8 mouse cellular contexts compared by ENCODE assay signal in genomic region chr9:65598765-65599249, GRCm38 (mm10). TPM values are rescaled to one million over a fixed set of nuclear protein-coding genes. Genes with fewer than 3 reads are reported as not detected.
A peak's percentile ranks its signal among the peaks of the same experiment; 100 is the strongest.
DNase-seq lines count a peak whose midpoint lies in the region; ATAC-seq and TF ChIP-seq lines count a peak whose summit lies in the region.

No protein-coding gene starts in this region.

- H3K9ac ChIP-seq in ES-E14 (ENCODE audit: insufficient read depth, low read depth, low read length, poor library complexity, severe bottlenecking), result no peak overlapping the region
- no peak overlapping the region for H3K9ac ChIP-seq in limb, embryonic 14.5 days (ENCODE audit: low read depth, low read length, severe bottlenecking)
- no peak overlapping the region for H3K9ac ChIP-seq in neural tube, embryonic 11.5 days (ENCODE audit: low read length)
- H3K9ac ChIP-seq in forebrain, embryonic 11.5 days (ENCODE audit: low read length), result no peak overlapping the region

- in situ Hi-C loops in ES-E14 (cut with MboI; ENCODE audit: low sequenced_read_pairs in 2 of 2, unreplicated experiment in 2 of 2), result no loop called here

- no peak overlapping the region for H3K4me2 ChIP-seq in limb, embryonic 14.5 days (replicated peaks; ENCODE audit: low read depth, low read length, severe bottlenecking)
- no peak overlapping the region for H3K4me2 ChIP-seq in neural tube, embryonic 11.5 days (ENCODE audit: low read depth)
- H3K4me2 ChIP-seq in forebrain, embryonic 11.5 days (ENCODE audit: low read depth, low read length, severe bottlenecking), result no peak overlapping the region

- H3K4me1 ChIP-seq in ES-E14 (ENCODE audit: control insufficient read depth in 2 of 2, insufficient read depth in 2 of 2, low read length in 2 of 2, poor library complexity in 1 of 2), result peaks cover 3% of the 10 kb centered on the region in 2 experiments; a peak in 2 of 4 replicates
- no peaks in the 10 kb centered on the region for H3K4me1 ChIP-seq in limb, embryonic 14.5 days (ENCODE audit: control insufficient read depth, insufficient read depth, low read length)
- H3K4me1 ChIP-seq in neural tube, embryonic 11.5 days (ENCODE audit: control insufficient read depth, insufficient read depth, low read length), result no peaks in the 10 kb centered on the region
- H3K4me1 ChIP-seq in forebrain, embryonic 11.5 days (replicated peaks; ENCODE audit: control insufficient read depth, insufficient read depth, low read length), result no peaks in the 10 kb centered on the region

- H3K9me3 ChIP-seq in ES-E14 (ENCODE audit: control insufficient read depth, insufficient read depth, low read depth, low read length), result no peaks in the 10 kb centered on the region
- H3K9me3 ChIP-seq in limb, embryonic 14.5 days (ENCODE audit: control insufficient read depth, low read length), result no peaks in the 10 kb centered on the region
- H3K9me3 ChIP-seq in neural tube, embryonic 11.5 days (ENCODE audit: control insufficient read depth, low read length), result no peaks in the 10 kb centered on the region
- H3K9me3 ChIP-seq in forebrain, embryonic 11.5 days (ENCODE audit: control insufficient read depth, low read length), result no peaks in the 10 kb centered on the region

- H3K36me3 ChIP-seq in ES-E14 (ENCODE audit: control insufficient read depth, insufficient read depth, low read length, poor library complexity, severe bottlenecking), result peaks cover 9% of the 10 kb centered on the region
- H3K36me3 ChIP-seq in limb, embryonic 14.5 days (ENCODE audit: control insufficient read depth, insufficient read depth, low read length), result peaks cover 18% of the 10 kb centered on the region
- no peaks in the 10 kb centered on the region for H3K36me3 ChIP-seq in neural tube, embryonic 11.5 days (ENCODE audit: control insufficient read depth, insufficient read depth, low read length)
- H3K36me3 ChIP-seq in forebrain, embryonic 11.5 days (ENCODE audit: control insufficient read depth, insufficient read depth, low read length), result no peaks in the 10 kb centered on the region; the same call in none of the 2 replicates

- no peaks in the 10 kb centered on the region for H3K27me3 ChIP-seq in limb, embryonic 14.5 days (ENCODE audit: control insufficient read depth, insufficient read depth, low read length)
- H3K27me3 ChIP-seq in neural tube, embryonic 11.5 days (ENCODE audit: control insufficient read depth, insufficient read depth, low read length), result no peaks in the 10 kb centered on the region
- no peaks in the 10 kb centered on the region for H3K27me3 ChIP-seq in forebrain, embryonic 11.5 days (ENCODE audit: control insufficient read depth, insufficient read depth, low read length)

- WGBS in limb, embryonic 14.5 days, result 62% methylated on average over 7 of the region's 11 CpGs
- 48% methylated on average over 8 of the region's 11 CpGs for WGBS in neural tube, embryonic 11.5 days
- WGBS in forebrain, embryonic 11.5 days, result 52% methylated on average over 7 of the region's 11 CpGs

- peak overlapping the region; percentile 18; the same call in 1 of the 2 replicates for H3K27ac ChIP-seq in ES-E14 (ENCODE audit: insufficient read depth, low read depth, low read length, poor library complexity, severe bottlenecking)
- H3K27ac ChIP-seq in limb, embryonic 14.5 days (replicated peaks; ENCODE audit: low read depth, low read length), result no peak overlapping the region
- no peak overlapping the region for H3K27ac ChIP-seq in neural tube, embryonic 11.5 days (ENCODE audit: low read depth, low read length)
- H3K27ac ChIP-seq in forebrain, embryonic 11.5 days (ENCODE audit: low read depth, low read length), result no peak overlapping the region

- H3K4me3 ChIP-seq in ES-E14 (ENCODE audit: insufficient read depth in 1 of 2, low read depth in 1 of 2, low read length in 2 of 2, poor library complexity in 1 of 2, severe bottlenecking in 1 of 2), result no peak overlapping the region
- H3K4me3 ChIP-seq in limb, embryonic 14.5 days (replicated peaks; ENCODE audit: low read length), result no peak overlapping the region; the same call in 1 of the 2 replicates
- no peak overlapping the region for H3K4me3 ChIP-seq in neural tube, embryonic 11.5 days (ENCODE audit: low read depth, low read length)
- no peak overlapping the region for H3K4me3 ChIP-seq in forebrain, embryonic 11.5 days (ENCODE audit: low read depth, low read length)

- ATAC-seq in limb, embryonic 14.5 days (ENCODE audit: low FRiP score, low read depth), result no peak
- ATAC-seq in neural tube, embryonic 11.5 days (ENCODE audit: insufficient read depth, low FRiP score, low TSS enrichment), result no peak
- ATAC-seq in forebrain, embryonic 11.5 days (replicated peaks; ENCODE audit: low FRiP score), result no peak

- no peak for TF ChIP-seq POLR2A in limb, embryonic 14.5 days (IDR thresholded peaks at IDR 0.05; ENCODE audit: borderline replicate concordance, extremely low read depth, insufficient read depth, insufficient read length)

- intact Hi-C loops in heart, postnatal 14 days (cut with DNase I), result no loop called here

- DNase-seq in layer of hippocampus, adult 11-12 months (ENCODE audit: low spot score), result peak; percentile 58
- no peak for DNase-seq in layer of hippocampus, adult 9-11 months
- peak; percentile 66 for DNase-seq in ES-E14 (ENCODE audit: low read depth, low spot score)
- DNase-seq in embryo, embryonic 10 days (ENCODE audit: low spot score), result peak; percentile 82
- DNase-seq in heart, postnatal 14 days, result peak; percentile 61 to 72
- DNase-seq in limb, embryonic 14.5 days (ENCODE audit: low spot score), result peak; percentile 57
- DNase-seq in neural tube, embryonic 11.5 days (ENCODE audit: low spot score), result peak; percentile 44
- DNase-seq in forebrain, embryonic 11.5 days (ENCODE audit: low spot score), result no peak

TF ChIP-seq in ES-E14, 5 proteins besides CTCF, POLR2A, EP300 and RAD21:
- TF ChIP-seq HCFC1 (IDR thresholded peaks at IDR 0.05; ENCODE audit: borderline replicate concordance, insufficient read depth, low read length) (no peak), ZC3H11A (IDR thresholded peaks at IDR 0.05; ENCODE audit: borderline replicate concordance, low read depth, low read length) (peak; percentile 41; the same call in 1 of the 2 replicates), MAFK (IDR thresholded peaks at IDR 0.05; ENCODE audit: insufficient read depth, low read depth, low read length) (no peak), CHD2 (IDR thresholded peaks at IDR 0.05; ENCODE audit: low read depth, low read length) (no peak), ZNF384 (IDR thresholded peaks at IDR 0.05; ENCODE audit: low read depth, low read length) (no peak)
TF ChIP-seq in ES-E14: peak in this region for 1.

RNA-seq across cellular contexts. Expression of gene Pif1, which starts 11.8 kb away (rescaled TPM):
- total RNA-seq in ES-E14 (2012; rRNA removed), result 31.8 and 53.8 TPM in 2 replicates
- total RNA-seq in heart, postnatal 14 days (2021), result 1 to 10 TPM in 1 of 2 experiments, under 1 TPM in 1; 0.79 to 1.3 TPM
- 16.2 and 19.2 TPM in 2 replicates for polyA plus RNA-seq in limb, embryonic 14.5 days (2012; rRNA removed)
- 7.2 and 9.6 TPM in 2 replicates for polyA plus RNA-seq in limb, embryonic 14.5 days (2014; fragmentation: Nextera tagmentation; extraction: Ambion mirVana)
- 10.2 and 11.1 TPM in 2 replicates for polyA plus RNA-seq in neural tube, embryonic 11.5 days (2014; fragmentation: Nextera tagmentation; extraction: Ambion mirVana)
- 26.2 and 31.8 TPM in 2 replicates for polyA plus RNA-seq in forebrain, embryonic 11.5 days (2014; fragmentation: Nextera tagmentation; extraction: Ambion mirVana)

RNA-seq across cellular contexts. Expression of gene Plekho2, which starts 19.0 kb away (rescaled TPM):
- total RNA-seq in ES-E14 (2012; rRNA removed), result 3.4 and 5.4 TPM in 2 replicates
- 10 to 100 TPM; 14.6 TPM for total RNA-seq in heart, postnatal 14 days (2021)
- polyA plus RNA-seq in limb, embryonic 14.5 days (2012; rRNA removed), result 14.2 and 17.1 TPM in 2 replicates
- polyA plus RNA-seq in limb, embryonic 14.5 days (2014; fragmentation: Nextera tagmentation; extraction: Ambion mirVana), result 14.4 and 14.7 TPM in 2 replicates
- polyA plus RNA-seq in neural tube, embryonic 11.5 days (2014; fragmentation: Nextera tagmentation; extraction: Ambion mirVana), result 10.5 and 13.3 TPM in 2 replicates
- 8.3 and 8.8 TPM in 2 replicates for polyA plus RNA-seq in forebrain, embryonic 11.5 days (2014; fragmentation: Nextera tagmentation; extraction: Ambion mirVana)

RNA-seq across cellular contexts. Expression of gene Rbpms2, which starts 30.6 kb away (rescaled TPM):
- 44.7 and 64.5 TPM in 2 replicates for total RNA-seq in ES-E14 (2012; rRNA removed)
- 10 to 100 TPM; 39.1 to 40.7 TPM for total RNA-seq in heart, postnatal 14 days (2021)
- polyA plus RNA-seq in limb, embryonic 14.5 days (2012; rRNA removed), result 19.3 and 31.9 TPM in 2 replicates
- polyA plus RNA-seq in limb, embryonic 14.5 days (2014; fragmentation: Nextera tagmentation; extraction: Ambion mirVana), result 10.3 and 13.8 TPM in 2 replicates
- 20.4 and 20.7 TPM in 2 replicates for polyA plus RNA-seq in neural tube, embryonic 11.5 days (2014; fragmentation: Nextera tagmentation; extraction: Ambion mirVana)
- 20.3 and 23.6 TPM in 2 replicates for polyA plus RNA-seq in forebrain, embryonic 11.5 days (2014; fragmentation: Nextera tagmentation; extraction: Ambion mirVana)

Comparison
In these comparisons a context has a peak if more than half of its experiments do, and no peak if none do; other contexts are left out.
1. DNase-seq: peak in layer of hippocampus, adult 11-12 months (single experiment), ES-E14 (single experiment), embryo, embryonic 10 days (single experiment), heart, postnatal 14 days (2 of 2), limb, embryonic 14.5 days (single experiment) and neural tube, embryonic 11.5 days (single experiment); none in layer of hippocampus, adult 9-11 months (single experiment) and forebrain, embryonic 11.5 days (single experiment).